Mouse (Mus musculus) thymus, postnatal 4 days (tissue): ENCODE measurements at regions not wholly inside any gene's neighbourhood (a gene's known extent, or its start where the extent isn't known, plus 50 kb on each side); places are given as distances from the start of the nearest gene placed in this dataset.
A peak's percentile ranks its signal among the peaks of the same experiment; 100 is the strongest.

Experiments used
- DNase-seq: peaks from one replicate; pipeline ENCODE4 v3.0.0; 2021

DNA sequence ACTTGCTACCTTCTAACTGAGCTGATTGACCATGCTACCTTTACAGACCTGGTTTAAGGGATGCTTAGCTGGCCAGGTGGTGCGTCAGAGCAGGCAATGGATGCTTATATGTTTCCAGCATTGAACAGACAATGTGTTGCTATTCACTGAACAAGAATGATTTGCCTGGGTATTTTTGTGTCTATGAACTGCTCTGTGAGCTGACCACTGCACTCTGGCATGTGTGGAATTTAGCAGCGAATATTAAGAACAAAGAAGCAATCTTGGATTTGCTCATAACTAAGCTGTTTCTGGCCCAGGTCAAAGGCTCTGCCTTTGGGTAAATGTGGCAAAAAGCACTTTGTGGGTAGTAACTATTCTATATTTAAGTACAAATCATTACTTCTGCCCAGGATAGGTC is 58.3 kb upstream of the Ccdc39 start:
- no peak for DNase-seq

DNA sequence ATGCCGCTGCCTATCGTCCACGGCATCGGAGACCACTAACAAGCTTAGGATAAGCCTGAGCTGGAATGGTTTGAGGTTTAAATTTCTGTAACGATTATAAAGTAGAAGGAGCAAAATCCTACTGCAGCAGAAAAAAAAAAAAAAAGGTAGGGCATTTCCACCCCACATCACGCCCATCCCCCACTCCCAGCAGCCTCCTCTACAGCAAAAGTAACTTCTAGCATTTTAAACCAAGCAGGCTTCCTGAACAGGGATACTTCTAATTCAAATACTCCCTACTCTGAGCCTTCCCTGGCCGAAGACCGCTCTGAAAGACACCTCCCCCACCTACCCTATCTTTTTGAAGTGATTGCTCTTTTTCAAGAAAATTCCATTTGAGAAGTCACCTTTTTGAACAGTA is 59.2 kb upstream of the Ccdc39 start:
- DNase-seq, result no peak

DNA sequence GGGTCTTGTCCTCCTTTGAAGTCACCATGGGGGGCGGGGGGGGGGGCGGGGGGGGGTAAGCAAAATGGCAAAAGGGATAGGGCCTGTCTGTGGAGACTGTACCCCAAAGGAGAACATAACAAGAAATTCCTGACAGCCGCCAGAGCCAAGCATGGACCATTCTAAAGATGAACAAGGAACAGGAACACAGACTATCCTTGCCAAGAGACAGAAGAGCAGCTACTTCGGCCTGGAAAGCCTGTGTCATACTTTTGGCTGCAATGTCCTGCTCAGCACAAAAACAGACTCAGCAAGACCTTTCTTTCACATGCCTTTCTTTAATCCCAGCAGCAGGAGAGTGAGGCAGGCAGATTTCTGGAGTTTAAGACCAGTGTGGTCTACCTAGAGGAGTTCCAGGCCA is 59.7 kb upstream of the Ccdc39 start:
- no peak for DNase-seq

DNA sequence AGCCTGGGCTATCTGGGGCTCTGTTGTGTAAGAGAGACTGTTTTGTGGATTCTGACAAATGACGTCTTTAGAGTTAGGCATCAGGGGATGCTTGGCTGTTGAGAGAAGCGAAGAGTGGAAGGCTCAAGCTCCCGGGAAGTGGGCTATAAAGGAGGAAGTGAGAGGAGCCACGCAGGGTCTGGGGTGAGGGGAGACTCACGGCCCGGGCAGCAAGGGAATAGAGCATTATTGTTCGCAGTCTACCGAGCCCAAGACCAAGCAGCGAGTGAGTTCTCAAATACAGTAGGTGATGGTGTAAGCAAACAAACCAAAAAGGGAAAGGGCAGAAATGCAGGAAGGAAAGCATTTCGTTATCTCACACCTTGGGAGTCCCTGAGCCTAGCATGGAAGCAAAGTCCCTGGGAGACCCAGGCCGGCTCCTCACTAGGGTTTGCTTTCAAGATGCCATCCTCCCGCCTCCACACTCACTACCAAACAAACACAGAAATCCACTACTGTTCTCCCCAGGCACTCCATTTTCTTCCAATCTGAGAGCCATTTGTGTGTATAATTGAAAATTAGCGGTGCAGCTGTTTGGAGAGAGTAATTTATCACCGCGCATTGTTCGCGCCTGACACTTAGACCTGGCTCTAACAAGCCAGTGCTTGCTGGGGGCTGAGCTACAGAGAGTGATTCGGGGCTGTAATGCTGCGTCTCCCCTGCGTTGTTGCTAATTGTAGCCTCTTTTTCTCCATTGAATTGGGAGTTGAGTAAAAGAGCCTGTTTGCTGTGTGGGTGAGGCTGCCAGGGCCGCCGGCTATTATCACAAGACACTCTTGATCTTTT is 61.0 kb upstream of the Ccdc39 start:
- no peak for DNase-seq

DNA sequence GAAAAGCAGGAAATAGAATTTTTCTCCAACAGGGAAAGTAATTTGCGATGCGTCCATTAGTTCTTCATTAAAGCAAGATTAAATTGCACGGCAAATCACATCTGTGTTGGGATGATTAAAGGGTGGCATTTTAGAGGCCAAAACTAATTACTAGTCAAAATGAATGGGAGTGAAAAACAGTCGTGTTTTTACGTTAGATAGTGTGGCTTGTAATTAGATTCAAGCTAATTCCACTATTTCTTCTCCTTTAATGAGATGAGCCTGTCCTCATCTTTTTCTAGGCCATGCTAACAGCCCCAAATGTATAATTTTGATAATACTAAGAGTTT is 61.5 kb upstream of the Ccdc39 start:
- no peak for DNase-seq

DNA sequence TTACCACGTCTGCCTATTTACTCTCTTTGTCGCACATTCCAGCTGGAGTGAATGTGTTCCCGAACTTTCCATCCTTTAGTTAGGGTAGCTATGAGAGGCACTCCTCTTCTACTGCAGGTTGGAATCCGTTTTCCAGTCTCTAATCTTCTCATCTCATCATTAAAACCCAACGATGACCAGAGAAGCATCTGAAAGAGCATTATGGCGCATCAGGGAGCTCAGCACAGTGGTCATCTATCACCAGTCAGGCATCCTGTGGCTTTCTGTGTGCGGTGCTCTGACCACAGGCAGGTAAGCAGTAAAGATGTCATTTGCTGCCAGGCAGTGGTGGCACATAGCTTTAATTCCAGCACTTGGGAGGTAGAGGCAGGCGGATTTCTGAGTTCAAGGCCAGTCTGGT is 63.0 kb upstream of the Ccdc39 start:
- no peak for DNase-seq

DNA sequence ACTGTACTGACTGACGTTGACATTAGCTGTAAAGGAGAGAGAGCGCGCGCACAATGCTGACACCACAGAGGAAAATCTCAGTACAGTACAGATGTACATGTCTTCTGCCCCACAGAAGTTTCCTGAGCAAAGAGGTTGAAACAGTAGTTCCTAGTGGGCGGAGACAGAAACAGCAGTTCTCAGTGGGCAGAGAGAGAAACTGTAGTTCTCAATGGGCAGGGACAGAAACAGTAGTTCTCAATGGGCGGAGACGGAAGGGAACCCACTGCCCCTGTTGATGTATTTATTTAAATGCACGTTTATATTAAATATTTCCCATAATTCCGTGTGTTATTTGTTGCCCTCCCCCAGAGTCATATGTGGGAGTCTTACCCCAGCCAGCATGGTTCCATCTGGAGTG is 67.4 kb upstream of the Ccdc39 start:
- DNase-seq, result no peak

DNA sequence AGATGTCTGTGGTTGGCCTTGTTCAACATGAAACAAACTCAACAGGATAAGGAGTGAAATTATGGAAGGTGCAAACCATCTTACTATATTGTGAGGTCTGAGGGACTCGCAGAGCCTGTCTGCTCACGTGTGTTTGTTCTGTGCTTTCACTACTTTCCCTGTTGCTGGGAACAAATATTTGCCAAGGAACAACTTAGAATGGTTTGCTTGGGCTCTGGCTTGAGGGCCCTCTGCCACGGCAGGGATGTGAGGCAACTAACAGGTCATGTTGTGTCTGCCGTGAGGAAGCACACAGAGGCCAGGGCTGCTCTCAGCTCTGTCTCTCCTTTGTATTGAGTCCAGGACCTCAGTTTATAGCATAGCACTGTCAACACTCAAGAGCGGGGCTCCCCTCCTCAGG is 69.4 kb upstream of the Ccdc39 start:
- DNase-seq, result no peak

DNA sequence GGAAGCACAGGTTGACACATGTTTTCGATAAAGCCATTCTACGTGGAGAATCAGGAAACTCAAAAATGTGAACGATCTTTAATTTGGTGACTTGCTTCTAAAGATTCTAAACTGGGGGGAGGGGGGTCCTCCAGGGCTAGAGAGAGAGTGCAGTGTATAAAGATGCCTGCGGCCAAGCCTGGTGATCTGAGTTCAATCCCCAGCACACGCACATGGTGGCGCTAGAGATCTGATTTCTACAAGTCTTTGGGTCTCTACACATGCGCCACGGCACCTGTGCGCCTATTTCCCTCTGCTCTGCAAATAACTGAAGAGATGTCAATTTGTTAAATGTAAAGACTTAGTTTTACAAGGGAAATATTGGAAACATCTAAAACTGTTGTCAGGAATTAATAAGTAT is 70.3 kb upstream of the Ccdc39 start:
- no peak for DNase-seq

DNA sequence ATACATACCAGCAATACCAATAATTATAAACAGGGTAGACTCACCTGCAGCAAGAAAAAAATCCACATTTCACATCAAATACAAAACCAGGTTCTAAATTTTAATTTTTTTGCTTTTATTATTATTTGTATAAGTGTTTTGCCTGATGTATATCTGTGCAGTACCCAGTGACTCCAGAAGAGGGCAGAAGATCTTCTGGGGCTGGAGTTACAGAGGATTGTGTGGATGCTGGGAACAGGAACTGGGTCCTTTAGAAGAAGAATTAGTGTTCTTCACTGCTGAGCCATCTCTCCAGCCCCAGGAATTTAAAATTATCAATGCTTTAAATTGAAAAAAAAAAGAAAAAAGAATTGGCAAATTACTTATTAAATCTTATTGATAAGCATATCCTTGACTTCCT is 71.7 kb upstream of the Ccdc39 start:
- no peak for DNase-seq

DNA sequence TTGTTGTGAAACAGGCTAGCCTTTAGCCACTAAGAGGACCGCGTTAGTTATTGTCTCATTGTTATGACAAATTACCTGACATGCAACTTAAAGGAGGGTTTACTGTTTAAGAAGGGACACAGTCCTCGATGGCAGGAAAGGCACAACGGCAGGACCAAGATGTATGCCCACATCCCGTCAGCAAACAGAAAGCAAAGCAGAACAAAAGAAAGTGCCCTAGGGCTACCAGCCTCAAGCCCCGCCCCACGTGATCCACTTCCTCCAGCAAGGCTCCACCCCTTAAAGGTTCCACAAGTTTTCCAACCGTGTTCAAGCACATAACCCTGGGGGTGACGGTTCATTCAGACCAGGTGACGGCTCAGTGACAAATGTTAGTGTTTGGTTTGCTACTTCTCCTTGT is 72.2 kb upstream of the Ccdc39 start:
- DNase-seq, result peak; percentile 6

DNA sequence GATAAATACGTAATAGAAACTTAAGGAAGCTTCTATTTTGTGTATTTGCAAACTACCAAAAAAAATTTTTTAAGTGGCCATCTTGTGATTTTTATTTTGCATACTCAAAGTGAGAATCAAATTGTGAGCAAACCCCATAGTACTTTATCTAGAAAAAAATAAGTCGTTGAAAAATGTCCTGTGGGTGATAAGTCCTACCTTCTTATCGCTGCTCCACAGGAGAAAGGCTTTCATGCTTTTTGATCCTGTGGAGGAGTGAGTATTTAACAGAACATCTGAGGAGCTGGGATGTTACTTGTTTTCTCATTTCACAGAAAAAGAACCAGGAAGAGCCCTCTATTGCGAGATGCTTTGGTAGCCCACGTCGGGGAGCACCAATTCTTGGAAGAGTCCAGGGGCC is 72.7 kb upstream of the Ccdc39 start:
- no peak for DNase-seq

DNA sequence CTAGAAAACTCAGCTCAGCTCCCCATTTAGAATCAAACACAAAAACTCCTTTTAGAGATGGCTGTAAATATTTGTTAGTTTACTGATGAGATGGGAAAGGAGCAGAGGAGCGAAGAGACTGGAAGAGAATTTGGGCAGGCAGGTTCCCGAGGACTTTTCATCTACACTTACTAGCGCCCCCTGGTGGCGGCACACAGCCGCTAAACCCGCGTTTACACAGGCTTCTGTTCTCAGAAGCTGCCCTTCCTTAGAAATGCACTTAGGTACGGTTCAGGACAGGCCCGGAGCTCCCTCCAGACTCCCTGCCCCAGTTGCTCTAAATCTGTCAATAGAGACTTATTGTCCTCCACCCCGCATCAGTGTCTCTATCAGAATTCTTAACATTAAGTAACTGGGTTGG is 74.7 kb upstream of the Ccdc39 start:
- DNase-seq, result peak; percentile 83

DNA sequence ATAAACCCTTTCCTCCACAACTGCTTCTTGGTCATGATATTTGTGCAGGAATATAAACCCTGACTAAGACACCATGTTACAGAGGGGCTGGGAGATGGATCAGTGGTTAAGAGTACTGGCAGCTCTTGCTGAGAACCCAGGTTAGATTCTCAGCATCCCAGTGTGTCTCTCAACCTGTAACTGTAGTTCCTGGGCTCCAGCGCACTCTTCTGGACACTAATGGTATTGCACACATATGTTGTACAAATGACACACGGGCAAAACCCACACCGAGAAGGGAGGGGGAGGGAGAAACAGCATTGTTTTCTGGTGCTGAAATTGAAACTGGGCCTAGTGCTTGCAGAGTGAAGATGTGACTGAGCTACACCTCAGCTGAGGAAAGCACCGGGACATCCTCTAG is 81.0 kb upstream of the Ccdc39 start:
- DNase-seq, result peak; percentile 9

DNA sequence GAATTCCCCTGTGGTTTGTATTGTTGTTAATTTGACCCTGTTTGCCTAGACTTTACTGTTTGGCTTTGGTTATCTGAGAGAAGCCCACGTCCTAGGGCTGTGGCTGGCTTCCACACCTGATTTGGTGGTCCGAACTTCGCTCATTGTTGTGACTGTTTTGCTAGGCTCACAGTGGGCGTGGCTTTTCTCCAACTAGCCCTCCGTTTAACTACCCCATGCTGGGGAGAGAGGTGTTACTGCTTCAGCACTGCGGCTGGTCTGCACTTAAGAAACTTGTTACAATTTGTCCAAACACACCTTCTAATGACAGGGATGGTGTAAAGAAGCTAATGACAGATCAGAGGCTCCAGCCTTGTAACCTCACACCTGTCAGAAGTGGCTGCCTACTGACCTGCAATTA is 64.7 kb upstream of the Fxr1 start:
- no peak for DNase-seq

DNA sequence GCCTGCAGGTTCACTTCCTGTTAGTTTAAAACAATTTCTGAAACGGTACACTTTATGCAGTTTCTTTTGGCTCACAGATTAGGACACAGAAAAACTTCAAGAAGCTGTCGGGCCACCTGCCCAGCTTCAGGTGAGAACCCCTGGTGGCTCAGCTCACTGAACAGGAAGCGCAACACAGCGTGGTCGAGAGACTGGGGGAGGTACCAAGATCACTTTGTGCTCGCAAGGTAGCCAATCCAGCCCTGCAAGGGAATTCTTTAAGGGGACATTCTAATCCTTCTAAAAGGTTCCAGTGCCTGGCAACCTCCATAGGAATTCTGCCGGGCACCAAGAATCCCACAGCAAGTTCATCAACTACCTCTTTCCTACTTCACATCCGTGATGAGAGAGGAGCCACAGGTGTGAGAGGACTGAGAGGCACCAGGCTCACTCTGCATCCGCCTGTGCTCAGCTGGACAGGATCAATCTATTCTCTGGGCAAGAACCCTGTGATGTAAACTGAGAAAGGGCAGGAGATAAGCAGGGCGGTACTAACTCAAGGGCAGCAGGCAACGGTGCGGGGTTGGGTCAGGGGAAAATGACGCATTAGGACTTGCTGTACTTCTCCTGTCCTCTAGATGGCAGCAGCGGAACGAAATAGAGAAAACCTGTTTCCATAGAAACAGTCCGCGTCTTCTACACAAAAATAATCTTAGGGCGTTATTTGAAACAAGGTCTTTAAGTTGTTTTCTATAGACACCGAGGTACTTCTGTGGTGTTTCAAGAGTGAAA is 63.7 kb upstream of the Fxr1 start:
- peak; percentile 75 for DNase-seq

DNA sequence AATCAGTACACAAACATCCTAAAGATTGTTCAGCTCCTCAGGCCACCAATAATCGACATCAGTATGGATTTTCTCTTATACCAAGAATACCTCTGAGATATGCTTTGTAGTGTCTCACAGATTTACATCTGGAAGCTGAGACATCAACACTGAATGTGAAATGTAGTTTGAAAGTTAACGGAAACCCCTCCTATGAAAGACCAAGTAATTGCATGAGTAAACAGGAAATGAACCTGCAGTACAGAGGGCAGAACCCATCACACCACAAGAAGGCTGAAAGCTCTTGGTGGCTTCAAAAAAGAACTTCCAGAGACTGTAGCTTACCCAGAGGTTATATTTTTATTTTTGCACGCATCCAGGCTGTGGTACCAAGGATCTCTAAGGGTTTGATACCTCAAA is 63.1 kb upstream of the Fxr1 start:
- no peak for DNase-seq

DNA sequence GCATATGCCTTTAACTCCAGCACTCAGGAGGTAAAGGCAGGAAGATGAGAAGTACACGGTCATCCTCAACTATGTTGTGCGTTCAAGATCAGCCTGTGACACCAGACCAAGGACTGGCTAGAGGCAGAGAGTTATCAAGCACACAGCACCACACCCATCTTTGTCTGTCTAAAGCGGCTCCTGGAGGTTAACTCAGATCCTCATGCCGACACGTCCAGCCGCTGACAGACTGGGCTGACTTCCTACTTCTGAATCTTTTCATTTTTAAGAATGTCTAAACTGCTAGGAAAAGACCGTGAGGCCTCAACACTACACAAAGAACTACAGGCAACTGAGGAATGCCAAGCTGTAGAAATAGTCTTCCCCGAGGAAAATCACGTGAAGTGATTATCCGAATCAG is 62.1 kb upstream of the Fxr1 start:
- DNase-seq, result no peak

DNA sequence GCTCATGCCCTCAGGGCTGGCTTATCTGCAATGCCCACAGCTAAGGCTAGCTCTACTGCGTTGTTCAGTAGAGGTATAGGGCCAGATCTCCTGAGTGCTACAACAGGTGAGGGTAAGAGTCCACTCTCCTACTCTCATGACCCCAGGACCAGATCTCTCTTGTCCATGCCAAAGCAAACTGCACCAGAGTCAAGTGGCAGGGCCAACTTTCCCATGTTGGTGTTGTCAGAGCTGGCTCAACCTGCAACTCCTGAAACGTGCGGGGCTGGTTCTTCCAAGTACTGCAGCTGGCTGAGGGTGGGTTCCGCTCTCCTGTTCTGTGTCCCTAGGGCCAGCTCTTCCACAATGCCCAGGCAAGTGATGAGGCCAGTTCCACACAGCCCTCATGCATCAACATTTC is 61.5 kb upstream of the Fxr1 start:
- no peak for DNase-seq

DNA sequence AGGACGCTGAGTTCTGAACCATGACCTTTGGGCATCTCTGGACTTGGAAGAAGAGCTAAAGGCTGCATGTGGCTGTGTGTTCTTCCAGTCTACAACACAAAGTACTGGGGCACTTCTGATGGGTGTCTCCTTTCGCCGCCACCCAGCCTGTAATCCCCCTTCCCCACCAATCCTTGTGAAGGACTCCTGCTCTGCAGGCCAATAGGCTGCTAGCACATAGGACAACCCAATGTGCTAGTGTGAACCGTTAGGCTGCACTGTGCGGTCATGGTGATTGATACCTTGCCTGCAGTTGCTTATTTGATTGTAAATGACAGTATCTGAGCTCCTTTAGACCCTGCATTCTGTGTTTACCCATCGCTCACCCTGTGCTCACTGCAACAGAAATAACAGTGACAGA is 59.5 kb upstream of the Fxr1 start:
- no peak for DNase-seq

DNA sequence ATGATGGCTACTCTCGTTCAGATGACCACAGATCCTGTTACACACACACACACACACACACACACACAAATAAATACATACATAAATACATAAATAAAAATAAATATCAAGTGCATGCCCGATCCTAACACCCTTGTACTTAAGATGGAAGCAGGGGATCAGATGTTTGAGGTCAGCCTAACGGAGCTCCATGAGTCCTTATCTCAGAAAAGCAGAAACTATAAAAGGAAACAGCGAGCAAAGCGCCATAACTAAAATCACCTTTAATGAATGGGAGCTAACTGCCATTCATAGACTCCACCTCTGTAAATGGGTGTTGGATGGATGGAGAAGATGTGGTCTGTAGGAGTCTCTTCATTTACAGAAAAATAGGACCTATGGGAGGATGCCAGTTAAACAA is 56.8 kb upstream of the Fxr1 start:
- no peak for DNase-seq

DNA sequence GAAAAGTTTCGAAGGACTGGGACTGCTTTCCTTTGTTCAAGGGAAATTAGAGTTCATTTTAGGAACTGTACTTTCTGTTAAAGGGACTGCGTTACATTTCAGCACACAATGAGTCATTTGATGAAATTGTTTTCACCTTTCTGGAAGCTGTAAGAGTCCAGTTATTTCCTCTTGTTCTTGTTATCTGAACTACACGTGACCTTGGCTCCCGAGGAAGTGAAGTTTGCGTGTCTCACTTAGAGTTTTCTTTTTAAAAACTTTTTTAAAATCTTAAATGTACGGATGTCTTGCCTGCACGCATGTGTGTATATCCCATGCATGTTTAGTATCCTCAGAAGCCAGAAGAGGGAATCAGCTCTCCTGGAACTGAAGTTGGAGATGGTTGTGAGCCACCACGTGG is 52.6 kb upstream of the Fxr1 start:
- DNase-seq, result no peak
